Mouse (Mus musculus): ENCODE data around the gene Iqsec1. TPM values are rescaled to one million over a fixed set of nuclear protein-coding genes. Genes with fewer than 3 reads are reported as not detected.
A peak's percentile ranks its signal among the peaks of the same experiment; 100 is the strongest.

The Iqsec1 gene
- total and polyA plus RNA-seq, 3 experiments, result 2.0 to 48.2 (median 39.2) TPM

DNA sequence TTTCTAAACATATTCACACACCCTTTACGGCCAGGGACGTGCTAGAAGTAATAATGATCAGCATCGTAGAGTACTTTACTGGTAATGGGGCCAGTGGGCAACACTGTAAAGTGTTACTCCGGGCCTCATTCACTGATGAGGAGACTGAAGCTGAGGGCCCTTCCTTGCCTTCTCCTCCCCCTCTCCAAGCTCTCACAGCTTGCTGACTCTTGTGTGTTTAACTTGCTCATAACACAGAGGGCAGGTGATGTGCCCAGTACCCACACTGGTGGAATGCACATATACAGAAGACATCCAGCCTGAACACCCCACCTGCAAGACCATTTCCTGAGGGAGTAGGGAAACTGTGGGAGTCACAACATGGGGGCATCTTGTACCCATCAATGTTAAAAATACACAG, 271.6 kb downstream of the Iqsec1 start:
- TF ChIP-seq CTCF (IDR thresholded peaks at IDR 0.05; ENCODE audit: low read depth, low read length), result no peak
- no peak for TF ChIP-seq GATA2 (IDR thresholded peaks at IDR 0.05; ENCODE audit: borderline replicate concordance, low read depth, low read length)
- TF ChIP-seq GATA1 (IDR thresholded peaks at IDR 0.05; ENCODE audit: borderline replicate concordance, low read length), result no peak
- TF ChIP-seq TAL1 (conservative IDR thresholded peaks at IDR 0.05; ENCODE audit: low read depth, low read length), result no peak
- no peak for TF ChIP-seq POLR2AphosphoS5 (IDR thresholded peaks at IDR 0.05; ENCODE audit: insufficient replicate concordance, low read depth, low read length)

DNA sequence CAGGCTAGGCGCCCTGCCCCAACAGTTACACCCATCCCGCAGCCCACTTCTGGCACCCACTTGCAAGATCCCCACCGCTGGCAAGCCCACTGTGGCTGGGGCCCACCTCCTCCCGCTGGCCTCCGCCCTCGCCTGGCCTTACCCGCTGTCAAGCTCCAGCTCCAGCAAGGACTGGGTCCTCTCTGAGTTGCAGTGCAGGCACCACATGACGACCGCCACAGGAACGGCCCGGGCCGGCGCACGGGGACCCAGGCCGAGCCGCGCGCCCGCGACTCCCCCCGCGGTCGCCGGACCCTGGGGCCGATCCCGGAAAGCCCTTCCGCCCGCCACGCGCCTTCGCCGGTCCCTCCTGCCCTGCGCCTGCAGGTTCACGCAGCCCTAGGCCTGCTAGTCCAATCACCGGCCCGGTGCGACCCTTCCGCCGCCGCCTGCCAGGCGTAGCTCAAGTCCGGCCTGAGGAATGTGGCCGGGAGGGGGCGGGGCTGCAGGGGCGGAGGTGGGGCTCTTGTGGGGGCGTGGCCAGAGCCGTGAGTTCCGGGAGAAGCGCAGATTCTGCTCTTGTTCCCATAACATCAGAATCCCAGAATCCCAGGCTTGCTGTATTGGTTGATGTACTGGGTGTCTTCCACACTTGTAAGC, 272.3 kb downstream of the Iqsec1 start:
- peaks cover 10% of the 10 kb centered on the region for H3K27me3 ChIP-seq (ENCODE audit: insufficient read depth, low read length)
- DNase-seq (ENCODE audit: low spot score) (peak; percentile 75), ATAC-seq (ENCODE audit: extremely low read depth, insufficient number of reproducible peaks, low FRiP score, poor library complexity, severe bottlenecking) (peak; percentile 55; the same call in 1 of the 2 replicates)
- peaks cover 30% of the 10 kb centered on the region for H3K36me3 ChIP-seq (replicated peaks)
- TF ChIP-seq GATA1 (IDR thresholded peaks at IDR 0.05; ENCODE audit: borderline replicate concordance, low read length) (no peak), GATA2 (IDR thresholded peaks at IDR 0.05; ENCODE audit: borderline replicate concordance, low read depth, low read length) (no peak), POLR2AphosphoS5 (IDR thresholded peaks at IDR 0.05; ENCODE audit: insufficient replicate concordance, low read depth, low read length) (no peak), CTCF (IDR thresholded peaks at IDR 0.05; ENCODE audit: low read depth, low read length) (no peak), TAL1 (conservative IDR thresholded peaks at IDR 0.05; ENCODE audit: low read depth, low read length) (no peak)
- peak overlapping the region; percentile 83 for H3K4me3 ChIP-seq (ENCODE audit: low read depth, low read length)
- no peaks in the 10 kb centered on the region for H3K9me3 ChIP-seq (replicated peaks)
- peaks cover 39% of the 10 kb centered on the region for H3K4me1 ChIP-seq (ENCODE audit: insufficient read depth, low read depth, low read length)

More for the DNA sequence above, 271.6 kb downstream of the Iqsec1 start:
- peak overlapping the region; percentile 83; the same call in 1 of the 2 replicates for H3K4me3 ChIP-seq (ENCODE audit: low read depth, low read length)
- ATAC-seq (ENCODE audit: extremely low read depth, insufficient number of reproducible peaks, low FRiP score, poor library complexity, severe bottlenecking) (no peak), DNase-seq (ENCODE audit: low spot score) (no peak)
- H3K27me3 ChIP-seq (ENCODE audit: insufficient read depth, low read length), result peaks cover 11% of the 10 kb centered on the region
- no peaks in the 10 kb centered on the region for H3K9me3 ChIP-seq (replicated peaks)
- H3K4me1 ChIP-seq (ENCODE audit: insufficient read depth, low read depth, low read length), result peaks cover 42% of the 10 kb centered on the region
- peaks cover 27% of the 10 kb centered on the region for H3K36me3 ChIP-seq (replicated peaks)

DNA sequence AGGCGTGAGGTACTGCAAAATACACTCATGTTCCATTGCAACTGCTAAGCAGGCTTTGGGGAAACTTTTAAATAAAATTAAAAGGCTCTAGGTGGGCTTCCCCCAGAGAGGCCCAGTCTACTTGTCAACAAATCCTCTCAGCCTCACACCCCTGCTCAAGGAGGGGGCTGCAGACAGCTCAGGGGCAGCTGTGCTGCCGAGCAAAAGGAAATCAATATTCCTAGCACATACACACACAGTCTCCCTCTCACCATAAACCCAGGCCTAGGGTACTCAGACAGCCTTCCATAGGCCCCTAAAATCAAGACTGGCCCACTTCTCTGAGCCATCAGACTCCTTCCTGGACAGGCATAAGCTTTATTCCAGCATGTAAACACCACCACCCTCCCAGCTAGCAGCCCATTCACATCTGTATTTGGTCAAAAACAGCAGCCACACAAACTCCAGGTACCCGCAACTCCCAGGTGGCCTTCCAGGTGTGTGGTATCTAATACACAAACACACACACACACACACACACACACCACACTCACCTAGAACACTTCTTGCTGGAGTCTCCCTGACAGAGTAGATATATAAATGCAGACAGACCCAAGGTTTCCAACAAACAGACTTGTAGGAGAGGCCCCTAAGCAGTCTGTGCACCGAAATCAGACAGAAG, 273.1 kb downstream of the Iqsec1 start:
- Histone ChIP-seq H3K9me3 (replicated peaks) (no peaks in the 10 kb centered on the region), H3K4me3 (ENCODE audit: low read depth, low read length) (peak overlapping the region; percentile 83), H3K4me1 (ENCODE audit: insufficient read depth, low read depth, low read length) (peaks cover 37% of the 10 kb centered on the region), H3K27me3 (ENCODE audit: insufficient read depth, low read length) (peaks cover 10% of the 10 kb centered on the region), H3K36me3 (replicated peaks) (peaks cover 30% of the 10 kb centered on the region)
- TF ChIP-seq GATA1 (IDR thresholded peaks at IDR 0.05; ENCODE audit: borderline replicate concordance, low read length) (no peak), TAL1 (conservative IDR thresholded peaks at IDR 0.05; ENCODE audit: low read depth, low read length) (no peak), POLR2AphosphoS5 (IDR thresholded peaks at IDR 0.05; ENCODE audit: insufficient replicate concordance, low read depth, low read length) (no peak)
- ATAC-seq (ENCODE audit: extremely low read depth, insufficient number of reproducible peaks, low FRiP score, poor library complexity, severe bottlenecking) (no peak), DNase-seq (ENCODE audit: low spot score) (no peak)

DNA sequence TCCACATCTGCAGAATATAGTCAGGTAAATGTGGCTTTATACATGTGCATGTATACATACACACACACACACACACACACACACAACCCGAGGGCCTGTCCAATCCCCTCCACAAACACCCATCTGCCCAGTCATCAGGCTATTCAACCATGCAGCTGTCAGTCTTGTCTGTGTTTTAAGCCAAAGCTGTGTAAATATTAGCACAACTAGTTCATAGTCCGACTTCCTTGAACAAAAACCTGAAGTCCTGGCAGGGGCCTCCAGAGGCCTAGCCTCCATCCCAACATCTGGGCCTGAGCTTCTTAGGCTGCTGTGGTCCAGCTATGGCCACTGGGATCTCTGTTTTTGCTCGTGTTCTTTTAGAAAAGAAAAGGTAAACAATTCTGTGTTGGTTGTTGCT, 274.8 kb downstream of the Iqsec1 start:
- no peak for ATAC-seq (ENCODE audit: extremely low read depth, insufficient number of reproducible peaks, low FRiP score, poor library complexity, severe bottlenecking)
- Histone ChIP-seq H3K4me3 (ENCODE audit: low read depth, low read length) (no peak overlapping the region), H3K9me3 (replicated peaks) (no peaks in the 10 kb centered on the region), H3K27me3 (ENCODE audit: insufficient read depth, low read length) (peaks cover 2% of the 10 kb centered on the region; the same call in 1 of the 2 replicates), H3K36me3 (replicated peaks) (peaks cover 36% of the 10 kb centered on the region), H3K4me1 (ENCODE audit: insufficient read depth, low read depth, low read length) (peaks cover 33% of the 10 kb centered on the region)
- DNase-seq (ENCODE audit: low spot score), result no peak
- TF ChIP-seq GATA2 (IDR thresholded peaks at IDR 0.05; ENCODE audit: borderline replicate concordance, low read depth, low read length) (no peak), CTCF (IDR thresholded peaks at IDR 0.05; ENCODE audit: low read depth, low read length) (no peak)

DNA sequence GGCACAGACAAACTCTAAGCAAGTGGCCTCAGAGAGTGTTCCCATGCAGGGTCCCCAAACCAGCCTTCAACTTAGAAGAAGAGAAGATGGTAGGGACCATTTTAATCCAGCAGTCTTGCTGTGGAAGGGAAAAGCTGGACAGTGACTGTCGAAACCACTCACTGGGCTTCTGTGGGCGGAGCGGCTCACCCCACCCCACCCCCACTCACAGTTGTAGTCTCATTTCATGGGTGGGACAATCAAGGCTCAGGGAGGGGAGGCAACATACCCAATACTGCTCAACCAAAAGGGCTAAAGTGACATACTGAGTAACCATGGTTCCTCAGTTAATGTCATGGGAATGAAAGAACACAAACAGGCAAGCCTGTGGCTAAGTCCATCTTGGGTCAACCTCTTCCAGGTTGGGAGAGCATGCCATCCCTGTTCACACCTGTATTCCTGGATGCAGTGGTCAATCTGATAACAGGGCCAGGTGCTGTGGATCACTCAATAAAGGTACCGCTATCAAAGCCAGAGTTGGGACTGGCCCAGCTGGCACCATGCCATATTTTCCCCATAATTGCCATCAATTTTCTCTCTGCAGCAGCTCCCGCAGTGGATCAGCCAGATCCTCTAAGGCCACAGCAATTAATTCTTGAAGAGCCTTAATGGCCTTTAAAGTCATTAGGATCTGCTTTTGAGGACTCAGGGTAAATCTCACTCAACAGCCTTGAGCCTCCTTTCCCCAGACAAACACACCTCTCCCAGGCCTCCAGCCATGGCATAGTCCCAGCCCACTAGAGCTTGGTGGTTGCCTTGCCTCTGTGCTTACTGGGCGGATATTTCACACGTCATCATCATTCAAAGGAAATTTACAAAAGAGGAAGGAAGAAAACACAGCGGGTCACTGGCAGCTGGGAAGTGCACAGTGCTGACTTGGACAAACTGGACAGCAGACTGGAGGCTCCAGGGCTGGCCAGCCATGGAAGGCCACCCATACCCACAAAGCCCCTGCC, 275.7 kb downstream of the Iqsec1 start:
- Histone ChIP-seq H3K4me1 (ENCODE audit: insufficient read depth, low read depth, low read length) (peaks cover 33% of the 10 kb centered on the region), H3K27me3 (ENCODE audit: insufficient read depth, low read length) (no peaks in the 10 kb centered on the region), H3K36me3 (replicated peaks) (peaks cover 36% of the 10 kb centered on the region), H3K4me3 (ENCODE audit: low read depth, low read length) (no peak overlapping the region), H3K9me3 (replicated peaks) (no peaks in the 10 kb centered on the region)
- TF ChIP-seq TAL1 (conservative IDR thresholded peaks at IDR 0.05; ENCODE audit: low read depth, low read length) (no peak), GATA1 (IDR thresholded peaks at IDR 0.05; ENCODE audit: borderline replicate concordance, low read length) (no peak), GATA2 (IDR thresholded peaks at IDR 0.05; ENCODE audit: borderline replicate concordance, low read depth, low read length) (no peak), CTCF (IDR thresholded peaks at IDR 0.05; ENCODE audit: low read depth, low read length) (no peak), POLR2AphosphoS5 (IDR thresholded peaks at IDR 0.05; ENCODE audit: insufficient replicate concordance, low read depth, low read length) (no peak)
- ATAC-seq (ENCODE audit: extremely low read depth, insufficient number of reproducible peaks, low FRiP score, poor library complexity, severe bottlenecking), result no peak
- peak; percentile 43 for DNase-seq (ENCODE audit: low spot score)

DNA sequence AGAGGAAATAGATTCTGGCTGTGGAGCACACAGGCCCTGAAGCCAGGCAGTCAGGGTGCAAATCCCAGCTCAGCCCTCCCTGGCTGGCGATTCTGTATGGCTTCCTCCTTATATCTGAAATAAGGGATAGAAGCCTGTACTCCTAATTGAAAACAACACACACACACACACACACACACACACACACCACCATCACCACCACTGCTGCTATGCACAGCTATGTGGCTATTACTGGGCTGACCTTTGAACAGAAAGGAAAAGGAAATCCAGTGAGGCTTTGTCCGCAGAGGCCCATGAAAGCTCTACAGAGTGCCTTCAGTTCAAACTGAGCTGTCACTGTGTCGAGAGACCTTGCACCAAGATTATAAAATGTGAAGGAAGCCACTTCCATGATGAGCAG, 276.4 kb downstream of the Iqsec1 start:
- Histone ChIP-seq H3K9me3 (replicated peaks) (no peaks in the 10 kb centered on the region), H3K4me1 (ENCODE audit: insufficient read depth, low read depth, low read length) (peaks cover 33% of the 10 kb centered on the region), H3K4me3 (ENCODE audit: low read depth, low read length) (no peak overlapping the region), H3K36me3 (replicated peaks) (peaks cover 41% of the 10 kb centered on the region), H3K27me3 (ENCODE audit: insufficient read depth, low read length) (no peaks in the 10 kb centered on the region)
- DNase-seq (ENCODE audit: low spot score) (no peak), ATAC-seq (ENCODE audit: extremely low read depth, insufficient number of reproducible peaks, low FRiP score, poor library complexity, severe bottlenecking) (no peak)
- no peak for TF ChIP-seq GATA1 (IDR thresholded peaks at IDR 0.05; ENCODE audit: borderline replicate concordance, low read length)
- no peak for TF ChIP-seq POLR2AphosphoS5 (IDR thresholded peaks at IDR 0.05; ENCODE audit: insufficient replicate concordance, low read depth, low read length)
- no peak for TF ChIP-seq GATA2 (IDR thresholded peaks at IDR 0.05; ENCODE audit: borderline replicate concordance, low read depth, low read length)
- no peak for TF ChIP-seq TAL1 (conservative IDR thresholded peaks at IDR 0.05; ENCODE audit: low read depth, low read length)
- TF ChIP-seq CTCF (IDR thresholded peaks at IDR 0.05; ENCODE audit: low read depth, low read length), result no peak
